Mouse (Mus musculus) spleen, adult 2 months (tissue): ENCODE measurements at regions not wholly inside any gene's neighbourhood (a gene's known extent, or its start where the extent isn't known, plus 50 kb on each side); places are given as distances from the start of the nearest gene placed in this dataset.

Experiments used
- CTCF ChIP-seq: fragments of 200-500 bp; IDR thresholded peaks from 2 replicates; pipeline ENCODE4 v1.5.1; 2011; ENCODE audit warnings: mild to moderate bottlenecking, inconsistent platforms; ENCODE audit not compliant: insufficient read depth, insufficient read length, insufficient replicate concordance; ENCODE audit errors: extremely low read depth
- POLR2A ChIP-seq: fragments of 200-500 bp; IDR thresholded peaks from 2 replicates; pipeline ENCODE4 v1.6.1; 2011; ENCODE audit warnings: low read depth, low read length, inconsistent platforms

GRCm38 (mm10) chr17:4785281-4785839 is 208.8 kb upstream of the Arid1b start:
- no peak for TF ChIP-seq CTCF
- TF ChIP-seq POLR2A, result no peak
